Mouse (Mus musculus): ENCODE measurements around the gene 1700018B08Rik. TPM values are rescaled to one million over a fixed set of nuclear protein-coding genes. Genes with fewer than 3 reads are reported as not detected.
A peak's percentile ranks its signal among the peaks of the same experiment; 100 is the strongest.

The 1700018B08Rik gene
- polyA plus RNA-seq, 1 experiment, result not detected

- H3K4me3 ChIP-seq (ENCODE audit: insufficient read depth, low read depth, low read length), result no peak overlapping the region
- H3K4me1 ChIP-seq (ENCODE audit: control insufficient read depth, insufficient read depth, low read length), result peaks cover 12% of the 10 kb centered on the region
- WGBS, result 80% methylated on average over 9 of the region's 9 CpGs
- H3K27ac ChIP-seq (ENCODE audit: insufficient read depth, low read depth, low read length), result no peak overlapping the region
- no peak for TF ChIP-seq POLR2A (IDR thresholded peaks at IDR 0.05; ENCODE audit: insufficient read depth, low read depth, low read length)
- no peak for TF ChIP-seq CTCF (IDR thresholded peaks at IDR 0.05; ENCODE audit: insufficient read depth, low read depth, low read length)
These were observed 8.4 kb upstream of the 1700018B08Rik start for GRCm38 (mm10) chr8:121552506-121552905.

DNA sequence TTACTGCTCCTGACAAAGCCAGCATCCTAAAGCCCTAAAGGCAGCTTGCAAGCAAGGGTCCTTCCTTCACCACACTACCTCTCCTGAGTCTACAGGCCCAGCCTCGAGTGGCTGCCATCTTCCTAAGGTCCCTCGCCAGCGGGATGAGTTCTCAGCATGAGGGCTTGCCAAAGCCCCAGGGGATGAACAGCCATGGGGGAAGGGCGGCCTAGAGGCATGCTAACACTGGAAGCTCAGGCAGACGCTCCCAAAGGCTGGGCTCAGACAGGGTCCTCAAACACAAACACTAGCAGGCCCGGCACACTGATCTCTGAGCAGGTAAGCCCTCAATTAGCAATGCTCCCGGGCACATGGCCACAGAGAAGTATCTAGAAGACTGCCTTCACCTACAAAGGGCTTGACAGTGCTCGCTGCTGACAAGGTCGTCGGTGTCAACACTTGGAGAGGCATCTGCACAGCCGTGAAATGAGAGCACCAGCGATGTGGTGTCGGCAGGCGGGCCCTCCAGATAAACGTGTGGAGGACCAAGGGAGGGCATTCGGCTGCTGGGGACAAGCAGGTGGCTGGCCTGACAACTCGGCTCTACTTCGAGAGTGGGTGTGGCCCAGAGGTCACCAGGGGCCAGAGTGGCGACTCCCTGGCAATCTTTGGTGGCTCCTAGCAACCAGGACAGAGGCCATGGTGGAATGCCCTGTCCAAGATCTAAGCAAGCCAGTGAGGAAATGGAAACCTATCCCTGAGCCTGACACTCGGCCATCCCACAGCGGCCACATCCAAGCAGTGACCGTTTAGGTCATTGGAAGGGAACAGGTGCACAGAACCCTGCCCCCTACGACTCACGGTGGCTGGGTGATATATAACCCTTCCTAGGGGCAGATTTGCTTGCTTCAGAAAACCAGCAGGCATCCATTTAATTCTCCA, 7.2 kb upstream of the 1700018B08Rik start:
- no peak overlapping the region for H3K4me3 ChIP-seq (ENCODE audit: insufficient read depth, low read depth, low read length)
- no peak for TF ChIP-seq POLR2A (IDR thresholded peaks at IDR 0.05; ENCODE audit: insufficient read depth, low read depth, low read length)
- no peak for TF ChIP-seq CTCF (IDR thresholded peaks at IDR 0.05; ENCODE audit: insufficient read depth, low read depth, low read length)
- H3K27ac ChIP-seq (ENCODE audit: insufficient read depth, low read depth, low read length), result no peak overlapping the region
- peaks cover 12% of the 10 kb centered on the region for H3K4me1 ChIP-seq (ENCODE audit: control insufficient read depth, insufficient read depth, low read length)
- WGBS, result 74% methylated on average over 24 of the region's 24 CpGs

DNA sequence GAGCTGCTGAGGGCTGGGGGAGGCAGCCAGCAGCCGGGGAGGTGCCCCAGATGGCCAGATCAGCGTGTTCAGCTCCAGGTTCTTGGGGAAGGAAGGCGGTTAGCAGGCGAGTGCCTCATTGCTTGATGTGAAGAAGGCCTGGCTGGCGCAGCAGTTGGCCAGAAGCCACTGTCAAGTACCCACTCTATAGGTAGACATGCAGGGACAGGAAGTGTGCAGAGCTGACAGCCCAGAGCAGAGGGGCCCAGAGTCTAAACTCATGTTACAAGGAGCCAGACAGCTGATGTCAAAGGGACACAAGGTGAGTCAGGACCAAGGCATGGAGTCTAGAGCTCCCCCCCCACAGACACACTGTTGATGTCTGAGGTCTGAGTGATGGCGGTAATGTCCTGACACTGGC, 5.9 kb upstream of the 1700018B08Rik start:
- peaks cover 9% of the 10 kb centered on the region for H3K4me1 ChIP-seq (ENCODE audit: control insufficient read depth, insufficient read depth, low read length)
- no peak overlapping the region for H3K27ac ChIP-seq (ENCODE audit: insufficient read depth, low read depth, low read length)
- WGBS, result 84% methylated on average over 6 of the region's 6 CpGs
- TF ChIP-seq POLR2A (IDR thresholded peaks at IDR 0.05; ENCODE audit: insufficient read depth, low read depth, low read length) (no peak), CTCF (IDR thresholded peaks at IDR 0.05; ENCODE audit: insufficient read depth, low read depth, low read length) (no peak)
- H3K4me3 ChIP-seq (ENCODE audit: insufficient read depth, low read depth, low read length), result no peak overlapping the region

DNA sequence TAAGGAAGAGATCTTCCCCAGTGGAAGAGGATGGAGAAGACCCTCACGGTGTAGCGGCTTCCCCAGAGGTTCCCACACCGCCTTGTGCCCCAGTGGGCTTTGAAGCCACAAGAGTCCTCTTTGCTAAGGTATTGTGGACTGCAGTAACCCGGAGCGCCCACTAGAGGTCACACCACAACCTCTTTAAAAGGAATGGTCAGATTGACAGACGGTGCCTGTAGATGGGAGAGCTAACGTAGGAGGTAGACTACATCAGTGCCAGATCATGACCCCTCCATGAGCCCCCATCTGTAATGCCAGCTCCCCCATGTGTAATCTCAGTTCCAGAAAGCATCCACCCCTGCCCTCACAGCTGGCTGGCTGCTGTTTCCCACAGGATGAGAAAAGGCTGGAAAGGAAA, 3.0 kb upstream of the 1700018B08Rik start:
- Histone ChIP-seq H3K4me3 (ENCODE audit: insufficient read depth, low read depth, low read length) (no peak overlapping the region), H3K27ac (ENCODE audit: insufficient read depth, low read depth, low read length) (no peak overlapping the region), H3K4me1 (ENCODE audit: control insufficient read depth, insufficient read depth, low read length) (no peaks in the 10 kb centered on the region)
- whole genome bisulfite sequencing, result 4% methylated on average over 7 of the region's 7 CpGs
- TF ChIP-seq CTCF (IDR thresholded peaks at IDR 0.05; ENCODE audit: insufficient read depth, low read depth, low read length), result no peak; the same call in 1 of the 2 replicates
- no peak for TF ChIP-seq POLR2A (IDR thresholded peaks at IDR 0.05; ENCODE audit: insufficient read depth, low read depth, low read length)

- H3K4me3 ChIP-seq (ENCODE audit: insufficient read depth, low read depth, low read length), result no peak overlapping the region
- no peak overlapping the region for H3K27ac ChIP-seq (ENCODE audit: insufficient read depth, low read depth, low read length)
- no peaks in the 10 kb centered on the region for H3K4me1 ChIP-seq (ENCODE audit: control insufficient read depth, insufficient read depth, low read length)
- 81% methylated on average over 11 of the region's 11 CpGs for WGBS
- TF ChIP-seq CTCF (IDR thresholded peaks at IDR 0.05; ENCODE audit: insufficient read depth, low read depth, low read length) (no peak), POLR2A (IDR thresholded peaks at IDR 0.05; ENCODE audit: insufficient read depth, low read depth, low read length) (no peak)
These were observed 816 bp upstream of the 1700018B08Rik start for GRCm38 (mm10) chr8:121544936-121545335.

DNA sequence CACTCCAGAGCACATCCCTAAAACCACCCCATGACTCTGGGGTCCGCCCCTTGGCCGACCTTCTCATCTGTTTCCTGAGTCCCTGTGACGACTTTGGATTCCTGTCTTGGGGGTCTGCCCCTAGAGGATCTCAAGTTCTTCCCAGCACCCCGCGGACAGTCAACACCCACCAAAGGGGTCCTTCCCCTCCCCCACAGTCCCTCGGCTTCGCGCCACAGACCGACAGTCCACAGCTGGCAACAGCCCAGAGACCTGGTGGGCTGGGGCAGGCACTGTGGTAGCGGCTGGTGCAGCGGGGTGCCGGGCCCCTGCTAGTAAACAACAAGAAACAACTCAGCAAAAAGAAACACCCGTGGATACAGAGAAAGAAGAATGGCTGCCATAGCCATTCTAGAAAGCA, 1.2 kb downstream of the 1700018B08Rik start:
- 57% methylated on average over 13 of the region's 13 CpGs for WGBS

DNA sequence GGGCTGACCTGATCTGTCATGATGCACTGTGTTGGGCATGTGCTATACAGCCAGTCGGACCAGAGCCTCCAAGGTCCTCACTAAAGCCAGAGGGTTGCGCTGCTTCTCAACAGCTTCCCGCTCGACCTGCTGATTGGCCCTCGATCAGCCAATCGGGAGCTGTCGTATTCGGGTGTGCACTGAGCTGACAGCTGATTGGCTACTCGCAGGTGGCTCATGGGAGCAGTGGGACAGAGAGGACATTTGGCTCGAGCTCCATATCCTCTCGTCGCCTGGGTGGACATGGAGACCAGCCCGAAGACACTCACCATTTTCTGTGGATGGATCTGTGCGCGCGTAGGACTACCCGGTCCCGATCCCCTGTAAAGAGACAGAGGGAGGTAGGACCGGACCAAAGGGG, 2.3 kb downstream of the 1700018B08Rik start:
- H3K4me1 ChIP-seq (ENCODE audit: control insufficient read depth, insufficient read depth, low read length), result no peaks in the 10 kb centered on the region
- 86% methylated on average over 19 of the region's 19 CpGs for WGBS
- no peak overlapping the region for H3K4me3 ChIP-seq (ENCODE audit: insufficient read depth, low read depth, low read length)
- no peak for TF ChIP-seq CTCF (IDR thresholded peaks at IDR 0.05; ENCODE audit: insufficient read depth, low read depth, low read length)
- no peak overlapping the region for H3K27ac ChIP-seq (ENCODE audit: insufficient read depth, low read depth, low read length)

More for the DNA sequence above, 1.2 kb downstream of the 1700018B08Rik start:
- TF ChIP-seq POLR2A (IDR thresholded peaks at IDR 0.05; ENCODE audit: insufficient read depth, low read depth, low read length) (no peak), CTCF (IDR thresholded peaks at IDR 0.05; ENCODE audit: insufficient read depth, low read depth, low read length) (no peak)
- no peak overlapping the region for H3K4me3 ChIP-seq (ENCODE audit: insufficient read depth, low read depth, low read length)
- H3K4me1 ChIP-seq (ENCODE audit: control insufficient read depth, insufficient read depth, low read length), result no peaks in the 10 kb centered on the region
- no peak overlapping the region for H3K27ac ChIP-seq (ENCODE audit: insufficient read depth, low read depth, low read length)

DNA sequence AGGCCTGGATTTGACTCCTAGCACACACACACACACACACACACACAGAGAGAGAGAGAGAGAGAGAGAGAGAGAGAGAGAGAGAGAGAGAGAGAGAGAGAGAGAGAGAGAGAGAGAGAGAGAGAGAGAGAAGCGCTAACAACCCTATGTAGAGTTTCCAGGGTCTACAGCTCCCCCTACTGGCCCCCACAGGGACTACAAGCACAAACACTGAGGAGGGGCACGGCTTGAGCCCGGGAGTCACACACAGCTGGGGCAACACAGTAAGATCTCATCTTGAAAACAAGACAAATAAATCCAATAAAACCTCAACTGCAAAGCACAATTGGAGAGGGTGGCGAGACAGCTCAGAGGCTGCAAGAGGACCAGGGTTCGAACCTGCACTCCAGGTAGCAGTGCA, 11.7 kb downstream of the 1700018B08Rik start:
- no peak overlapping the region for H3K27ac ChIP-seq (ENCODE audit: insufficient read depth, low read depth, low read length)
- 49% methylated on average over 5 of the region's 5 CpGs for WGBS
- peak; percentile 13; the same call in 1 of the 2 replicates for TF ChIP-seq CTCF (IDR thresholded peaks at IDR 0.05; ENCODE audit: insufficient read depth, low read depth, low read length)
- TF ChIP-seq POLR2A (IDR thresholded peaks at IDR 0.05; ENCODE audit: insufficient read depth, low read depth, low read length), result no peak
- no peak overlapping the region for H3K4me3 ChIP-seq (ENCODE audit: insufficient read depth, low read depth, low read length)
- H3K4me1 ChIP-seq (ENCODE audit: control insufficient read depth, insufficient read depth, low read length), result no peaks in the 10 kb centered on the region

GRCm38 (mm10) chr8:121530639-121531038, 13.5 kb downstream of the 1700018B08Rik start:
- Histone ChIP-seq H3K4me1 (ENCODE audit: control insufficient read depth, insufficient read depth, low read length) (no peaks in the 10 kb centered on the region), H3K4me3 (ENCODE audit: insufficient read depth, low read depth, low read length) (no peak overlapping the region), H3K27ac (ENCODE audit: insufficient read depth, low read depth, low read length) (no peak overlapping the region)
- TF ChIP-seq POLR2A (IDR thresholded peaks at IDR 0.05; ENCODE audit: insufficient read depth, low read depth, low read length) (no peak), CTCF (IDR thresholded peaks at IDR 0.05; ENCODE audit: insufficient read depth, low read depth, low read length) (no peak)
- 79% methylated on average over 10 of the region's 10 CpGs for WGBS

All from olfactory bulb, adult 2 months (tissue).